Mouse (Mus musculus): ENCODE data around the gene Gm42688. TPM values are rescaled to one million over a fixed set of nuclear protein-coding genes. Genes with fewer than 3 reads are reported as not detected.

Gm42688 gene
- total RNA-seq, 2 experiments from 2014 or later = 0.99 to 1.6 TPM

Small RNAs within 50 kb of the gene (microRNA-seq; reads per million reads assigned to microRNA genes)
- gene Mir3470a = not detected

Other genes with a start within 250 kb of the Gm42688 start
- gene Sema4f, start 161.8 kb upstream of the Gm42688 start, total RNA-seq (2021) = under 1 TPM; 0.34 to 0.47 TPM
- under 1 TPM in 1 of 2 experiments, not detected in 1; 0.17 TPM for gene M1ap, start 154.7 kb upstream of the Gm42688 start, total RNA-seq (2021)
- gene Dok1, start 68.1 kb upstream of the Gm42688 start, total RNA-seq (2021) = 1 to 10 TPM; 2.9 to 3.2 TPM
- 1 to 10 TPM; 2.0 to 4.2 TPM for gene Loxl3, start 67.4 kb upstream of the Gm42688 start, total RNA-seq (2021)
- 10 to 100 TPM; 65.5 to 73.0 TPM for gene Aup1, start 47.1 kb upstream of the Gm42688 start, total RNA-seq (2021)
- gene Htra2, start 46.3 kb upstream of the Gm42688 start, total RNA-seq (2021) = 10 to 100 TPM; 31.8 to 33.9 TPM
- under 1 TPM; 0.36 to 0.52 TPM for gene Dqx1, start 43.8 kb upstream of the Gm42688 start, total RNA-seq (2021)
- gene Tlx2, start 31.3 kb upstream of the Gm42688 start, total RNA-seq (2021) = not detected
- gene Pcgf1, start 23.7 kb upstream of the Gm42688 start, total RNA-seq (2021) = 1 to 10 TPM; 8.0 to 9.6 TPM
- 1 to 10 TPM; 1.3 TPM for gene Lbx2, start 15.2 kb upstream of the Gm42688 start, total RNA-seq (2021)
- 1 to 10 TPM; 1.4 to 1.7 TPM for gene Ccdc142, start within 50 bp of the Gm42688 start, total RNA-seq (2021)
- gene Mrpl53, start 7.4 kb downstream of the Gm42688 start, total RNA-seq (2021) = 100 to 1,000 TPM; 127 to 151 TPM
- gene Mogs, start 13.9 kb downstream of the Gm42688 start, total RNA-seq (2021) = 1 to 10 TPM; 8.4 to 9.0 TPM
- gene Wbp1, start 19.9 kb downstream of the Gm42688 start, total RNA-seq (2021) = 10 to 100 TPM; 72.5 to 74.0 TPM
- gene Ino80b, start 23.8 kb downstream of the Gm42688 start, total RNA-seq (2021) = 10 to 100 TPM in 1 of 2 experiments, 1 to 10 TPM in 1; 7.0 to 12.7 TPM
- gene Rtkn, start 33.8 kb downstream of the Gm42688 start, total RNA-seq (2021) = 1 to 10 TPM; 2.8 to 5.4 TPM
- 1 to 10 TPM; 1.0 to 2.3 TPM for gene Wdr54, start 54.8 kb downstream of the Gm42688 start, total RNA-seq (2021)
- under 1 TPM in 1 of 2 experiments, not detected in 1; 0.17 TPM for gene 1700003E16Rik, start 54.8 kb downstream of the Gm42688 start, total RNA-seq (2021)
- 100 to 1,000 TPM; 134 to 136 TPM for gene Dctn1, start 64.3 kb downstream of the Gm42688 start, total RNA-seq (2021)
- gene Slc4a5, start 118.2 kb downstream of the Gm42688 start, total RNA-seq (2021) = not detected
- gene Mthfd2, start 224.3 kb downstream of the Gm42688 start, total RNA-seq (2021) = 1 to 10 TPM; 2.4 to 2.6 TPM
- 10 to 100 TPM; 24.9 to 25.0 TPM for gene Mob1a, start 224.4 kb downstream of the Gm42688 start, total RNA-seq (2021)
- 100 to 1,000 TPM; 371 to 393 TPM for gene Bola3, start 247.5 kb downstream of the Gm42688 start, total RNA-seq (2021)